Mouse (Mus musculus) cerebellum, adult 9-10 months (tissue): Measurements from ENCODE around the gene Stat3.
A peak's percentile ranks its signal among the peaks of the same experiment; 100 is the strongest.

Experiments used
- DNase-seq: peaks from one replicate; pipeline ENCODE4 v3.0.0; 2022

Gene Stat3

GRCm38 (mm10) chr11:100962371-100962911 lies 23.1 kb upstream of the Stat3 start:
- no peak for DNase-seq

- peak; percentile 69 for DNase-seq
Observed at GRCm38 (mm10) chr11:100960540-100960939, 21.2 kb upstream of the Stat3 start.

- DNase-seq, result no peak
Observed at GRCm38 (mm10) chr11:100959826-100960225, 20.5 kb upstream of the Stat3 start.

GRCm38 (mm10) chr11:100959464-100959810 lies 20.1 kb upstream of the Stat3 start:
- DNase-seq, result peak; percentile 72

GRCm38 (mm10) chr11:100958613-100959463 lies 19.5 kb upstream of the Stat3 start:
- no peak for DNase-seq

- no peak for DNase-seq
Observed at GRCm38 (mm10) chr11:100957915-100958469, 18.7 kb upstream of the Stat3 start.

- DNase-seq, result peak; percentile 91
Observed at GRCm38 (mm10) chr11:100957244-100957643, 17.9 kb upstream of the Stat3 start.

- no peak for DNase-seq
Observed at GRCm38 (mm10) chr11:100949540-100949939, 10.2 kb upstream of the Stat3 start.

GRCm38 (mm10) chr11:100948317-100948716 lies 9.0 kb upstream of the Stat3 start:
- no peak for DNase-seq

- DNase-seq, result no peak
Observed at GRCm38 (mm10) chr11:100947548-100947947, 8.2 kb upstream of the Stat3 start.

GRCm38 (mm10) chr11:100946862-100947261 lies 7.5 kb upstream of the Stat3 start:
- no peak for DNase-seq

GRCm38 (mm10) chr11:100942388-100942787 lies 3.0 kb upstream of the Stat3 start:
- no peak for DNase-seq

GRCm38 (mm10) chr11:100938711-100939511 lies 429 bp downstream of the Stat3 start:
- no peak for DNase-seq

GRCm38 (mm10) chr11:100938112-100938511 lies 1.2 kb downstream of the Stat3 start:
- DNase-seq, result no peak

GRCm38 (mm10) chr11:100937295-100937694 lies 2.0 kb downstream of the Stat3 start:
- DNase-seq, result no peak

GRCm38 (mm10) chr11:100935373-100936355 lies 3.7 kb downstream of the Stat3 start:
- DNase-seq, result no peak

- no peak for DNase-seq
Observed at GRCm38 (mm10) chr11:100931254-100931921, 8.0 kb downstream of the Stat3 start.

GRCm38 (mm10) chr11:100930611-100931010 lies 8.7 kb downstream of the Stat3 start:
- DNase-seq, result no peak

- DNase-seq, result no peak
Observed at GRCm38 (mm10) chr11:100927386-100927785, 12.0 kb downstream of the Stat3 start.

- no peak for DNase-seq
Observed at GRCm38 (mm10) chr11:100924386-100924919, 14.9 kb downstream of the Stat3 start.
